Mouse (Mus musculus): ENCODE data around the gene Cpeb3.
"Not testable (repeated sequence)": the region's sequence is repeated elsewhere in the genome, so short reads cannot be mapped to it uniquely, and the experiment has no call there.

The Cpeb3 gene

GRCm38 (mm10) chr19:37208176-37208755 lies at the start of gene Cpeb3:
Gene Cpeb3 (minus strand): TSS chr19:37208601.
- DNase-seq (ENCODE audit: low spot score in 2 of 2) = peak in 1 of 2 experiments; percentile 40

DNA sequence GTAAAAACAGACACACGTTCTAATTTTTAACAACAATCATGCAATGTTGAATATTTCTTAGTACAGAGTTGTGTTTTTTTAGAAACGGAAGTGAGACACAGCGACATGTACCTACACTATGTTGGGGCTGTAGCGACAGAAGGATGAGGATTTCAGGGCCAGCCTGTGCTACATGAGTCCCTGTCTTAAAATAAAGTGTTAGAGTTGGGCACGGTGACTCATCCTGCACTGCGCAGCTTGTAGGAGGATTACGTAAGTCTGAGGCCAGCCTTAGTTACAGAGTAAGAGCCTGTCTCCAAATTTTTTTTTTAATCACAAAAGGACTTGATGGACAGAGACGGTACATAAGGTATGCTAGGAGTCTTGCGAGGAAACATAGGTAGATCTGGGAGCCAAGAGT lies 46.9 kb upstream of the Cpeb3 start:
- DNase-seq (ENCODE audit: low spot score in 2 of 2) = no peak

DNA sequence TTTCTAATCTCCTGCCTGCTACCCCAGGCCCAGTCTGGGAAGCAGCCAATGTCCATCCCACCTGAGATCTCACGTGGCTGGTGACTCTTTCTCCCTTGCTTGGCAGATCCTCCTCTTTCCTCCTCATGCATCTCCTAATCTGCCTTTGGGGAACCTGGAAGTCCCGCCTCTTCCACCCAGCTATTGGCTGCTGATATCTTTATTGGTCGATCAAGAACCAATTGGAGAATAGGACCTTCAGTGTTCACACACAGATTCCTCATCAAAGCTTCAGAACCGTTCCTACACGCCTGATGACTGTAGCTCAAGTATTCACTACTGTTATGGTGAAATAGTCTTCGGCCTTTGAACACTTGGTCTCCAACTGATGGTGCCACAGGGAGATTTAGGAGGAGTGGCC lies 43.7 kb upstream of the Cpeb3 start:
- no peak for DNase-seq (ENCODE audit: low spot score in 2 of 2)

DNA sequence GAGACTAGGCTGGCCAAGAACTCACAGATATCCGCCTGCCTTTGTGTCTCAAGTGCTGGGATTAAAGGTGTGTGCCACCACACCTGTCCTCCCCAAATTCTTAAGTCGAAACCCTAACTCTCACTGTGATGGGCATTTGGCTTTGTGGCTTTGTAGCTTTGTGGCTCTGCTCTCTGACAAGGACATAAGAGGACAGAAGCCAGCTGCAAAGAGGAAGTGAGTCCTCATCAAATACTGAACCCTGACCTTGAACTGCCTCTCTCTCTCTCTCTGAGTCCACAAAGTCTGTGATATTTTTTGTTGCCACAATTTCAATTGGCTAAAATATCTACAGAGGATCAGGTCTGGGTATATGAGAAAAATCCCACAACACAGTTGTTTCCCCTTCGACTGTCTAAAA lies 39.8 kb upstream of the Cpeb3 start:
- no peak for DNase-seq (ENCODE audit: low spot score in 2 of 2)

DNA sequence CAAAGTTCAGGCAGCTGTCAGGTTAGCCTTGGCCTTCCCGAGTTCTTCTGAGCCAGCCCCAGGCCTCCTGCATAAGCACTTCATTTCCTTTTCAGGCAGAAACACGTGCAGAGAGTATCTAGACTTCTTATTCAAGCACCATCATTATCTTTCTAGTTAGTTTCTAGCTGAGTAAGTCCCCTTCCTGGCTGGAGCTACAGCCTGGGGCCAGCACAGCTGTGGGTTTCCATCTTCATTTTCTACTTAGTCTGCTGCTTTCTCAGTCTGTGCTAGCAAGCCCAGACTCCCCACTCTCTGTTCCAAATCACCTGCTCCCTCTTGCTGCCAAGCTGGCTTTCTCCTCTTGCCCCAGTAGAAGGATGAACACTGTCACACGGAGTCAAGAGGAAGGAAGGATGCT lies 38.5 kb upstream of the Cpeb3 start:
- DNase-seq (ENCODE audit: low spot score in 2 of 2) = no peak

- DNase-seq (ENCODE audit: low spot score in 2 of 2) = no peak
Observed at GRCm38 (mm10) chr19:37242707-37243106, 34.3 kb upstream of the Cpeb3 start.

DNA sequence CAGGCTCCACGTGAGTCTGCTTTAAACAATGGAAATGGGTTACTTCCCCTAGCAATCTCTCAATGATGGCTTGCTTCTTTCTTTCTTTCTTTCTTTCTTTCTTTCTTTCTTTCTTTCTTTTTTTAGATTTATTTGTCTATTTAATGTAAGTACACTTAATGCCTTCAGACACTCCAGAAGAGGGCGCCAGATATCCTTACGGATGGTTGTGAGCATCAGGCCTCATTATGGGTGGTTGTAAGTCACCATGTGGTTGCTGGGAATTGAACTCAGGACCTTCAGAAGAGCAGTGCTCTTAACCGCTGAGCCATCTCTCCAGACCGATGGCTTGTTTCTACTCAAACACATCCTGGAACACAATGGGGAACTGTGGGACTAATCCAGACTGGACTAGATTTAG lies 32.8 kb upstream of the Cpeb3 start:
- no peak for DNase-seq (ENCODE audit: low spot score in 2 of 2)

DNA sequence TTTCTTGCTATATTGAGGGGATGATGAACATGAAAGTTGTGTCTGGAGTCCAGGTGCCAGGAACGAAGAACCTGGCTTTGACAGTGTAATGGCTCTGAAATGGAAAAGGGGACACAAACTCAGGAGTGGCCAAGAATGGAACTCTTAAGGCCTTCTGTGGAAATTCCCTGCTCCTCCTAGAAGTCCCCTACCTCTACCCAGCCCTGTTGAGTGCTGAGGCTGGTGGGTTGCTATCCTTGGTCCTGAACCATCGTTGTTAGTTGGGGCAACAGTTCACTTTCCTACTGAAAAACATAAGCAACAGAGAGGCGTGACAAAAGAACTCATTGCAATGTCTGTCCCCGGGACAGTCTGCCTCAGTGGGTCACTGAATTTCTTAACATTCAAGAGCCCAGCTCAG lies 30.7 kb upstream of the Cpeb3 start:
- no peak for DNase-seq (ENCODE audit: low spot score in 2 of 2)

DNA sequence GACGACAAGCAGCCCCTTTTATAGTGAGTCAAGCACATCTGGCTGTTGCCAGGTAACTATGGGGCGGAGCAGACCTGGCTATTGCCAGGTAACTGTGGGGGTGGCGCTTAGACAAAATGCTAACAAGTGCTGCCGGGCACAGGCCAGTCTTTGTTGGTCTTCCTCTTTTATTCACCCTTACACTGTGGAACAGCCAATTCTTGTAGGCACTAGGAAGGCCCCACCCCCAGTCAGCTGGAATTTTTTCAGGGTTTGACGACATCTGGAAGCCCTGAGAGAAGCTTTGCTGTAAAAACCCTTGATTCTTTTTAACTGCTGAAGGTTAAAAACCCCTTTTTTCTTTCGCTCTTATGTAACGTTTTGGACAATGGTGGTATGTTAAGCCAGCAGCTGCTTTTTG lies 30.2 kb upstream of the Cpeb3 start:
- no peak for DNase-seq (ENCODE audit: low spot score in 2 of 2)

DNA sequence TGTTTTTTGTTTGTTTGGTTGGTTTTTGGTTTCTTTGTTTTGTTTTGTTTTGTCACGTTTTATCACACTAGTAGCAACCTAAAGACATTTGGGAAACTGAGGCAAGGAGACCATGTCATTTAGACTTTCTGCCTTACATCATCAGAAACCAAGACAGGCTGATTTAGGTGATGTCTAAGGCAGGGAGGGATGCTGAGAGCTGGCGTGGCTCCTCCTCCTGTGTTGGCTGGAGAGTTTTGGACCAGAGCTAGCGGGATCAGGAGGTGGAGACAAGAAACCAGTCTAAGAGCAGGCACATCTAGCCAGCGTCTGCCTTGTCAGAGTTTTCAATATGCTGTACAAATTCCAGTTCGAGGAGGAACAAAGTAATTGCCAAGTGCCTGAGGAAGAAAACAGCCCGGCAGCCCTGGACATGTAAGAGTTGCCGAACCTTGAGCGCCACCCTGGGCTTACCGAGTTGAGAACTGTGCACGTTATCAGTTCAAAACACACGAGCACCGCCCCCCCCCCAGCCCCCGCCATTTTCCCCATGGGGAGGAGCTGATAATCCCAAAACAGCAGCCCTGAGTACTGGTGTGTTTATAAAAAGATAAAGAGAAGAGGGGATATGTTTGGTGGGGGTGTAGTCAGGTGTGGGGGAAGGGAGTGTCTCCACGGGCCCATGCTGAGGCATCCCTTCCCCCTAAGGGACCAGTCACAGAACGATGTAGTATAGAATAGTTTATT lies 29.5 kb upstream of the Cpeb3 start:
- DNase-seq (ENCODE audit: low spot score in 2 of 2) = no peak

DNA sequence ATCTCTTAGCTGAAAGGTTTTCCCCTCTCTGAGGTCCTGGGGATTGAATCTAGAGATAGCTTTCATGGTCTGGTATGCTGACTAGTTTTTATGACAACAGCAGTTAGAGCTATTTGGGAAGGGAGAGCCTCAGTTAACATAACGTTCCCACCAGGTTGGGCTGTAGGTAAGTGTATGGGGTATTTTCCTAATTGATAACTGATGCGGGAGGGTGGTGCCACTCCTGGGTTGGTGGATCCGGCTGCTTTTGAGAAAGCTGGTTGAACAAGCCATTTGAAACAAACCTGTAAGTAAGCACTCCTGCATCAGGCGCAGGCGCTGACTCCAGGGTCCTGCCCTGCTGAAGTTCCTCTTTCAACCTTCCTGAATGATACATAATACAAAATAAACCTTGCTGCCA lies 28.9 kb upstream of the Cpeb3 start:
- no peak for DNase-seq (ENCODE audit: low spot score in 2 of 2)

DNA sequence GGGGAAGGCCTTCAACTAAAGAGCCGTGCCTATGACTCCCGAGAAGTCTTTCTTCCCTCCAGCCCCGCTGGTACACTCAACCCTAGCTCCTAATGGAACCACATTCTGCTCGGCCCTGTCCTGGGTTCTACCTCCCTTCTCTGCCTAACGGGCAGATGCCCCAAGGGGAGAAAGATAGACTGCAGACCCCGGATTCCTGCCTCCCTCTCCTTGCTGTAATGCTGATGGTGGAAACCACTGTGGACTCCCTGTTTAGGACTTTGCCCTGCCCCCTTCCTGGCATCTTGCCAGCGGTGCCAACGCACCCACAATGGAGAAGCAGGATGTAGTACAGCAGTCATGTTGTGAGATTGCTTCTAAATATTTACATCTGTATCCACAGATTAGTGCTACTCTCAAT lies 27.4 kb upstream of the Cpeb3 start:
- no peak for DNase-seq (ENCODE audit: low spot score in 2 of 2)

DNA sequence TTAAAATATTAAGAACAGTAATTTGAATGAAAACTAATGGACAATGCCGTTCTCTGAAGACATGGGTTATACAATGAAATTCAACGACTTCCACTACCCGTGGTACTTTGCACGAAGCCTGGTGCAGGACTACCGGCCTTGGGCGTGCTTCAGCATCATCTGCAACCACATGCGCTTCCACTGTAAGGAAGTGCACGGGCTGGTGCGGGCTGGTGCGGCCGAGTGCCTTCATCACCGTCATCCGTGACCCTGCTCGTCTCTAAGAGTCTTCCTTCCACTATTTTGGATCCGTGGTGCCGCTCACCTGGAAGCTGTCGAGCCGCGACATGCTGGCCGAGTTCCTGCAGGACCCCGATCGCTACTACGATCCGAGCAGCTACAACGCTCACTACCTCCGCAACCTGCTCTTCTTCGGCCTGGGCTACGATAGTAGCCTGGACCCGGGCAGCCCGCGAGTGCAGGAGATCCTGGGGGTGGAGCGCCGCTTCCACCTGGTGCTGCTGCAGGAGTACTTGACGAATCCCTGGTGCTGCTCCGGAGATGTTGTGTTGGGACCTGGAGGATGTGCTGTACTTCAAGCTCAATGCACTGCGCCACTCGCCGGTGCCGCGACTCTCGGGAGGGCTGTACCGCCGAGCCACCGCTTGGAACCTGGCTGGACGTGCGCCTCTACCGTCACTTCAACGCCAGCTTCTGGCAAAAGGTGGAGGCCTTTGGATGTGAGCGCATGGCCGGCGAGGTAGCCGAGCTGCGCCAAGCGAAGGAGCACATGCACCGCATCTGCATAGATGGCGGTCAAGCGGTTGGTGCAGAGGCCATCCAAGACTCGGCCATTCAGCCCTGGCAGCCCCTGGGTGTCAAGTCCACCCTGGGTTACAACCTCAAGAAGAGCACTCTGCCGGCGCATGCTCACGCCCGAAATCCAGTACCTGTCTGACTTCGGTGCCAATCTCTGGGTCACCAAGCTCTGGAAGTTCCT lies 25.4 kb upstream of the Cpeb3 start:
- no peak for DNase-seq (ENCODE audit: low spot score in 2 of 2)

DNA sequence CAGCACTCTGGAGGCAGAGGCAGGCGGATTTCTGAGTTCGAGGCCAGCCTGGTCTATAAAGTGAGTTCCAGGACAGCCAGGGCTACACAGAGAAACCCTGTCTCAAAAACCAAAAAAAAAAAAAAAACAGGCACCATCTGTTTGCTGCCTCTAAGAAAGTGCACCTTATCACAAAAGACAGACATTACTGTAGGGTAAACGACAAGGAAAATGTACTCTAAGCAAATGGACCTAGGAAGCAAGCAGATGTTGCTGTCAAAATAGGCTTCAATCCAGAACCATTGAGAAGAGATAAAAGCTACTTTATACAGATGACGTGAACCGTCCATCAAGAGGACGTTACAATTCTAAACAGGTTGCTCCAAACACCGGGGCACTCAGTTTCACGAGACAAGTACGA lies 24.2 kb upstream of the Cpeb3 start:
- not testable (repeated sequence) for DNase-seq (ENCODE audit: low spot score in 2 of 2)

GRCm38 (mm10) chr19:37225197-37225862 lies 16.9 kb upstream of the Cpeb3 start:
- no peak for DNase-seq (ENCODE audit: low spot score in 2 of 2)

DNA sequence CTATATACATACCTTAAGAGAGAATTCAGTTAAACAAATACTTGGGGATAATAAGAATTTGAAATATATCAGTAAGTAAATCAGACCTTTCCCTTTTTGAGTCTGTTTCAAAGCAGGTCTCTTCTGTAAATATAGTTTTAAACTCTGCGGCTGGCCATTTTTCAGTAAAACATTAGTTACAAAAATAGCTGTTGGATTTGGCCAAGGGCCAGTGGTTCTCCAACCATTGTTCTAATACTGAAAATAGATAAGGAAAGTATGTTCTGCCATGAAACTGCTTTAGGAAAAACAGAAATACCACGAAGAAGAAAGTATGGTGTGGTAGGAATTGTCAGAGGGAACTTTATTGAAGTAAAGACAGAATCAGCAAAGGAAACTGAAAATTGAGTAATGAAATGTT lies 6.3 kb upstream of the Cpeb3 start:
- no peak for DNase-seq (ENCODE audit: low spot score in 2 of 2)

GRCm38 (mm10) chr19:37211416-37211815 lies 3.0 kb upstream of the Cpeb3 start:
- no peak for DNase-seq (ENCODE audit: low spot score in 2 of 2)

DNA sequence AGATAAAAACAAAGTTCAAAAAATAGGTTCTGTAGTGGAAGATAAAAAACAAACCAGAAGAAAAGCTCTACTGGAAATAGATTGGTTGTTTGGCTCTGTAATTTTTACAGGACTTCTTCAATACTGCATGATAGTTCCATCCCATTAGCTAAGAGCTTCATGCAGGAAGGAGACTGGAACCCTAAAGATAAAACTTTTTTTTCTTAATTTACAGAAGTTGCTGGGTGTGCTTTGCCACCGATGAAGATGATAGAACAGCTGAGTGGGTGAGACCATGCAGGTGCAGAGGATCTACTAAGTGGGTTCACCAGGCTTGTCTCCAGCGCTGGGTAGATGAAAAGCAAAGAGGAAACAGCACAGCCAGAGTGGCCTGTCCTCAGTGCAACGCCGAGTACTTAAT lies 2.1 kb upstream of the Cpeb3 start:
- DNase-seq (ENCODE audit: low spot score in 2 of 2) = no peak

DNA sequence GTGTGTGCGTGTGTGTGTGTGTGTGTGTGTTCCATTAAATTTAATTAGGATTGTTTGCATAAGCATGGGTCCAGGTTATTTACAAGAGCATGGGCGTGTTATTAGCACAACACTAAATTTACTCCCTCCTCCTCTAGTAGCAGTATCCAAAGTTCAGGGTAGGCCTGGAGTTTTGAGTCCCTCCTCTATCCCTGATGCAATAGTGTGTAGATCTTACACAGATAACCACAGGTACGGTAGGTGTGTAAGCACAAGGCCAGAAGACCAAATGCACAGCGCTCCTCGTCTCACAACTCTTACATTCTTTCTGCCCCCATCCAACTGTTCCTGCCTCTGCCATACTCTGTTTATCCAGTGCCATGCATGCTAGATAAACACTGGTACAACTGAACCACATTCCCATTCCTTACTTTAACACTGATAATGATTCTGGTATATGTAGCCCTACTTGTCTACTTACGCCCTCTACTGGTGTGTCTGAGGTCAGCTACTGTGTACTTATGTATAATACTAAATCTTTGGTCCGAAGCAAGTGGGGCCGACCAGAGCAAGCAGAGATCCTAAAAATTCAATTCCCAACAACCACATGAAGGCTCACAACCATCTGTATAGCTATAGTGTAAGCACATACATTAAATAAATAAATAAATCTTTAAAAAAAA lies 1.2 kb upstream of the Cpeb3 start:
- no peak for DNase-seq (ENCODE audit: low spot score in 2 of 2)

- no peak for DNase-seq (ENCODE audit: low spot score in 2 of 2)
Observed at GRCm38 (mm10) chr19:37208986-37209385, 585 bp upstream of the Cpeb3 start.
